In the genomic region with DNA sequence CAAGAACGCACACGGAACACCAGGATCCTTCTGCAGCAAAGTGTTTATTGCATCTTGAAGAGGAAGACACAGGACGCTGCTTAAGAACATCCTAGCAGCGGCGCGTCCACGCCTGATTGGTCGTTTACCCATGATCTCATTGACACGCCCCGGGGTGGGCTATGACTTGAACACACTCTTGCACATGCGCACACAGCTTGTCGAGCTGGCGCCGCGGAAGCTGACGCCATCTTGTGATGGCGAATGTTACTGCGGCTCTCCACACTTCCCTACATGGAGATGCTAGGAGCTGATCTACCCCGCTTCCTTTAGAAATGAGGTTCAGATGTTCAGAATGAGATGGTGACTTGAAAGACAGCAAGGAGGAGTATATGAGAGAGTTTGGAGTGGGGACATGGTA, we compare ENCODE assay signal across 18 mouse cellular contexts.
"Had no signal": no experiment of that assay in that cellular context is flagged by ENCODE, and none has a peak within 500 bp of the region (broad histone marks: within the 10 kb centered on the region; RNA-seq: fewer than 3 reads in every experiment).

No protein-coding gene starts in this region.

- H3K27ac ChIP-seq: kidney, postnatal 0 days; limb, embryonic 12.5 days; limb, embryonic 15.5 days; liver, embryonic 14.5 days; macrophage; midbrain, embryonic 10.5 days; midbrain, embryonic 13.5 days; stomach, embryonic 15.5 days had no signal

- H3K4me1 ChIP-seq: limb, embryonic 12.5 days; limb, embryonic 15.5 days; megakaryocyte, embryonic 14.5 days; midbrain, embryonic 10.5 days; midbrain, embryonic 13.5 days; stomach, embryonic 15.5 days had no signal

- H3K36me3 ChIP-seq: limb, embryonic 12.5 days; limb, embryonic 15.5 days; midbrain, embryonic 10.5 days; midbrain, embryonic 13.5 days; stomach, embryonic 15.5 days had no signal

- DNase-seq: kidney, adult 2 months; kidney, postnatal 25 days; left cerebral cortex, postnatal 4 days; liver, postnatal 0 days; lung, embryonic 14.5 days; right cerebral cortex, adult 18-20 months; right cerebral cortex, postnatal 14 days; spleen, adult 18-20 months; thymus, postnatal 4 days had no signal

- H3K27me3 ChIP-seq: limb, embryonic 12.5 days; limb, embryonic 15.5 days; megakaryocyte, embryonic 14.5 days; midbrain, embryonic 13.5 days; stomach, embryonic 15.5 days had no signal

- H3K9me3 ChIP-seq: limb, embryonic 12.5 days; limb, embryonic 15.5 days; midbrain, embryonic 10.5 days; midbrain, embryonic 13.5 days; stomach, embryonic 15.5 days had no signal

- H3K4me3 ChIP-seq: limb, embryonic 12.5 days; limb, embryonic 15.5 days; megakaryocyte, embryonic 14.5 days; midbrain, embryonic 10.5 days; midbrain, embryonic 13.5 days; stomach, embryonic 15.5 days had no signal
